Mouse (Mus musculus) c-Kit-positive CD71-positive TER-119-negative erythroid progenitor cells, embryonic 14.5 days (primary cell): ENCODE data around the gene Dusp15.

Source experiments
- DNase-seq: peaks from one replicate; pipeline ENCODE4 v3.0.0-alpha.2; 2013; ENCODE audit warnings: low read depth

Gene Dusp15

DNA sequence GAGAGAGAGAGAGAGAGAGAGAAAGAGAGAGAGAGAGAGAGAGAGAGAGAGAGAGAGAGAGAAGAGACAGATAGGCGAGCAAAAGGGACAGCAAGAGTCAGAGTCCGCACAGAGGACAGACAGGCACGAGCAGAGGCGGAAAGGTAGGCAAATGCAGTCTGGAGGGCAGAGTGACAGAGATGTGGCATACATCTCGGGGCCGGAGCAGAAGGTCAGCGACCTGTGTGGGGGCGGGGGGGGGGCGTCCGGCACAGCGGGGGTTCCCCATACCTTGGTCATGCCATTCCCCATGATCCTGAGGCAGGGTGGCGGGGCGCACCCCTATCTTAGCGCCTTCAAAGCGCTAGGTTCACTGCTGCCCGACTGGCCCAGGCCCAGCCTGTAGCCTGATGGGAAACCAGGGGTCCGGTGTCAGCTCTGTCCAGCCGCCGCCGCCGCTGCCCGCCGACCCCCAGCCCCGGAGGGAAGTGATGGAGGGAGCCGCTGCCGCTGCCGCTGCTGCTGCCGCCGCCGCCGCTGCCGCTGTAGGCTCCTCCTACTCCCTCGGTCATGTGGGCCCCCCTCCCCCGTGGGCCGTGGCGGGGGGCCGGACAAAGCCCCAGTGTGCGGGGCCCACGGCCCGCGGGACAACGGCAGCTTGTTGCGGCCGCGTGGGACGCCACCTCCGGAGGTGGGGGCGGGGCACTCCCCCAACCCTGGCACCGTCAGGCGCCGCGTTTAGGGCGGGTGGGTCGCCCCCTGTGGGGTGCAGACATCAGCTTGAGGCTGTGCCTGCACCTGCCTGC lies at the start of gene Dusp15:
TSS of gene Dusp15 (minus strand) at position 634 of the 785 bp plus-strand sequence.
- no peak for DNase-seq

- DNase-seq = no peak
Observed at GRCm38 (mm10) chr2:152997046-152997445, 45.5 kb upstream of the Dusp15 start.

DNA sequence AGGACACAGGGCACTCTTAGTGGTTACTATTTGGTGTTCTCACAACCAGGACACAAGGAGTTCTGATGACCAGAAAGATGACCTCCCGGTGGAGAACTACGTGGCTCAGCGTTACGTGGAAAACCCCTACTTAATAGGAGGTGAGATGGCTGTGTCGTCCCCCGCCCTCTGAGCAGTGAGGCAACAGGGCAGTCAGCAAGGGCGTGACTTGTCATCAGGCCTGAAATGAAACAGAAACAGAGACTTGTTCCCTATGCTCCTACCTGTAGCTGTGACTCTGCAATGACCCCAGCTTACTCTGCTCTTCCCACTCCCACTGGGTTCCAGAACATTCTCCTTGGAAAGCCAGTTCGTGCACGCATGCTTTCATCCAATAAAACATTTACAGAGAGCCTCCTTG lies 40.0 kb upstream of the Dusp15 start:
- DNase-seq = no peak

DNA sequence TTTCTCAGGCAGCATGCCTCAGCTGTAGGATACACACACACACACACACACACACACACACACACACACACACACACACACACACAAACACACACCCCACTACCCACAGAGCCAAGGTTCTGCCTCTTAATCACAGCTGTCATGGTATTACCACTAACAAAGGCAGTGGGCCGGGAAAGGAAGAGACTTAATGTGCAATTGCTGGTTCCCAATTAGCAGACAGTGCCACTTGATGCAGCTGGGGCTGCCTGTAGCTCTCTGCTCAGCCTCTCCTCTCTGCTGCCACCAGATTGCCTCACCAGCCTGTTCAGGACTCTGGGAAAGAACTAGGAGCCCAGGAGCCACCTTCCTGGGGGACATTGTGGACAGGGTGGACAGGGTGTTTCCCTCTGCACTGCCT lies 34.1 kb upstream of the Dusp15 start:
- DNase-seq = no peak

DNA sequence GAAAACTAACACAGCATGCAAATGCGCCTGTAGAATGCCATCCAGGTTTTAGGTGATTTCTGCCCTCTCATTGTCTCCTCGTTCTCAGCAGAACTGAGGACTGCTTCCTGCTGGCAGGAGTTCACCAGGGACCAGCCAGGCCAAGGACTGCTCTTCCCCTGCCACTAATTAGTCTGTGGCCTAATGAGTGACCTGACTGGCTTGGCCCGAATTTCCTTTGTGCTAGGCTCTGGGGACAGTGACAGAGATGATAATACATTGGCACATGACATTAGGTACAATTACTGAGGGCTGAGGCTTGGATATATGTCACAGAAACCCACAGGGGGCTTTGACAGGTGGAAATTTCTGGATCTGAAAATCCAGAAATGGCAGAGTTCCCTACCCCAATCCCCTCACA lies 25.5 kb upstream of the Dusp15 start:
- no peak for DNase-seq

GRCm38 (mm10) chr2:152965555-152965954 lies 14.1 kb upstream of the Dusp15 start:
- DNase-seq = no peak

- DNase-seq = peak; percentile 32
Observed at GRCm38 (mm10) chr2:152962091-152962793, 10.7 kb upstream of the Dusp15 start, which contains the start of gene Ttll9. TSS of gene Ttll9 (plus strand) at chr2:152962485.

- DNase-seq = no peak
Observed at GRCm38 (mm10) chr2:152958116-152958515, 6.6 kb upstream of the Dusp15 start.

DNA sequence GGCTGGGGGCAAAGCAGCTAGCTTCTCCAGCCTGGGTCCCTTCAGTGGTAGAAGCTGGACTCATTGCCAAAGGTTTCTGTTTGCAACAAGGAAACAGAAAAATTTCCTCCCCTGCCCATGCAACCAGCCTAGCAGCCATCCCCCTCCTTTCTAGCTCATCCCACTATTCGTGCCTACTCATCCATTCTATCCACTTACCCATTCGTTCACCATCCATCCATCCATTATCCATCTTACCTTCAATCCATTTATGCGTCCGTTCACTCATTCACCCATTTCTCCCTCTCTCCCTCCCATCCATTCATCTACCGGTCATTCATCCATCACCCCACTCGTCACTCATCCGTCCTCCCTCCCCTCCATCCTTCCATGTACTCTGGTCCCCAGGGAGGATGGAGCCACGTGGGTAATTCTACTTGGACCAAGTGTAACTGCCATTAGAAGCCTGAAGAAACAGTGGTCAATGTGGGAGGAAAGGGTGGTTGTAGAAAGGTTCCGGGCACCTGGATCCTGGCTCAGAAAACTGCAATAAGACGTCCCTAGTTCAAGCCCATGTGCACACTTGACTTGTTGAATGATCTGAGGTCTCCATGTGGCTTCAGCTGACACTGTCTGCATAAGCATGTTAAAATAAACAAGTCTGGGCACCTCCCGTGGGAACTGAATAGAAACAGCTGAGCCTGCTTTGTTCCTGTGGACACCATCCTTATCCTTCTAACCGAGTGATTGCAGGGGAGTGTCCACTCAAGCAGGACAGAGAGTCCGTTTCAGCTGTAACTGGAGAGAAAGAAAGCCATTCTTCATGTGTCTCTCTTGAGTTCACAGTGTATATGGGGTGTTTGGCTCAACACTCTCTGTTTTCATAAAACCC lies 587 bp upstream of the Dusp15 start:
- DNase-seq = no peak

DNA sequence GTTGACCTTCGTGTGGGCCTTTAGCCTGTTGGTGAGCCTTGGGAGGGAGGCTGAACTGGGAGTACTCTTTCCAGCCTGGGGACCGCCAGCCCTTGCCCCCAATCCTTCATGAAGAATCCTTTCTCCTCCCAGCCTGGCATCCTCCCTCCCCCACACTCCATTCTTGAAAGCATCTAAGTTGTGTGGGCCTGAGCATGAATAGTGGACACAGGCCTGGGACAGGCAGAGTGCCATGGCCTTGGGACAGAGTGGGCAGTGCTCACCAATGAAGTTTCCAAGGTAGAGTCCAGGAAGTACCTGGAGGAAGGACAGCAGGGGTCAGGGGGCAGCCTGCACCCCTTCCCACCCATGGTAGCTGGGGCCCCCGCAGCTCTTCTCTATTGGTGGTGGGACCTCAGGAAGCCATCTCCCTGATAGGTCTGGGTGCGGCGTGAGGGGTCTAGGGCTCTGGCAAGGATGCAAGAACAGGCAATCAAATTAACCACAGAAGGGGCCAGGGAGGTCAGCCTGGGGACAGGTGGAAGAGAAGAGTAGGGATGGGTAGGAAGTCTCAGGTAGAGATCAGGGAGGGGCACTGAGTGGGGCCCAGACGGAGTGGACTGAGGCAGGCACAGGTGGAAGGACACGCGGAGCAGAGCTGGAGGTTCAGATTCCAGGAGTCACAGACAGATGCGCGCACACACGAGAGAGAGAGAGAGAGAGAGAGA lies 987 bp downstream of the Dusp15 start:
- DNase-seq = no peak

DNA sequence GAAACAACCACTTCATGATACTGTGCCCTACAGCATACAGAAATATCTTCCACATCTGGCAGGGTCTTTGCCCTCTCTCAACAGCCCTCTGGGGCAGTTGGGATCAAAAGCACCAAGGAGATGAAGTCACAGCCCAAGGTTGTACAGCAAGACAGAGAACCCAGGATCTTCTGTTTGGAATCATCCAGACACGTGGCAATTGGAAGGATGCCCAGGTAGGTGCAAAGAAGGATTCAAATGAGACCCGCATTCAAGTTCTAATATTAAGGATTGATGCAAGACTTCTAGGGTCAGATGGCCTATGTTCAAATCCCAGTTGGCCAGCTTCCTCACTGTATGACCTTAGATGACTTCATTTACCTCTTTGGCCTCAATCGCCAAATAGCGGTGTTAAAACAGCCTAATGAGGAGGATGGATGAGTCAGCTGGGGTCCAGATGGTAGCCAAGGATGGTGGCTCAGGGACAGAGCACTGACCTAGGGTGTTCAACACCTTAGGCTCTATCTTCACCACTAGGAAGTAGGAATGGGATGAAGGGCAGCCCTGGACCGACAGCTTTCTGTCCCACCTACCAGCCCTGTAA lies 3.0 kb downstream of the Dusp15 start:
- no peak for DNase-seq

DNA sequence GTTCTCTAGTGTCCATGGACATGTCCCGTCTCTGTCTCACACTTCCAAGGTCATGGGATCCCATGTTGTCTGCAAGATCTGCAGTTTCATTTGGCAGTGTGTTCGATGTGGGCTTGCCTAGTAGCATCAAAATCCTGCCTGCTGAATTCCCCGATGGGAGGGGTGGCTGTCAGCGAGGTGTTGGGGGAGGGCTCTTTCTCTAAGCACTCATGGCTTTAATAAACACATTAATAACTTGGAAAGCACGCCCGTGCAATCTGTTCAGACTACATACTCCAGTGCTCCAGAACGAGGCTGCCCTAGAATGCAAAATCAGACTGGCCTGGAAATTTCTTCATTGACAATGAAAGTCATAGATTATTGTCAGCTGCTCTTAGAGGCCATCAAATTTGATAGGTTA lies 4.4 kb downstream of the Dusp15 start:
- no peak for DNase-seq

DNA sequence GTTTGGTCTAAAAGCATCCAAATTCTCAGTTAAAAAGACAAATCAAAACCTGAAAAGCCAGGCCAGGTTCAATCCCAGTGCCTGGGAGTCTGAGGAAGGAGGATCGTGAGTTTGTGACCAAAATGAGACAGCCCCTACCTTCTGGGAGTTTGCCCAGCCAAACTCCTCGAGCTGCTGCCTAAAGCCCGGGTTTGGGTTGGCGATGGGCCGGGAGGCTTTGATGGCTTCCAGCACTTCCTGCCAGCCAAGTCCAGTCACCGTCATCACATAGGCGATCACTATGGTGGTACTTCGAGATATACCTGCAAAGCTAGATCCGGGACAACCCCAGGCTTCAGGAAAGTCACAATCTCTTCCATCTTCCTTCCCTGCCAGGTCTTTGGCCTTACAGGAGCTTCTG lies 7.5 kb downstream of the Dusp15 start:
- no peak for DNase-seq

DNA sequence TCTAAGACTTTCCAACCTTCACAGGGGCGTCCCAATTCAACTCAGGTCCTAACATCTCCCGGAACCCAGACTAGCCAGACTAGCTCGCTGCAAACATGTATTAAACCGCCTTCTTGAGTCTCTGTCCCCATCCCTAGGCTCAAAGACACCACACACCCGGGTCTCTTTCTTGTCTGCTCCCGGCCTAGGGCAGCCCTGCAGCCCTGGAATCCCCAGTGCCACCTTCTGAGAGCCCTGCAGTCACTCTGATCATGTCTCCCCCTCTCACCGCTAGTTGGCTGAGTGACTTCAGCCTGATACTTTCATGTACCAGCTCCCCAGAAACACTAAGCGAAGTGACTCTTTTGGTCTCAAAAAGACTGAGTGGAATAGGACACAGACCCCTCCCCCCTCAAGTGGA lies 7.9 kb downstream of the Dusp15 start:
- no peak for DNase-seq

DNA sequence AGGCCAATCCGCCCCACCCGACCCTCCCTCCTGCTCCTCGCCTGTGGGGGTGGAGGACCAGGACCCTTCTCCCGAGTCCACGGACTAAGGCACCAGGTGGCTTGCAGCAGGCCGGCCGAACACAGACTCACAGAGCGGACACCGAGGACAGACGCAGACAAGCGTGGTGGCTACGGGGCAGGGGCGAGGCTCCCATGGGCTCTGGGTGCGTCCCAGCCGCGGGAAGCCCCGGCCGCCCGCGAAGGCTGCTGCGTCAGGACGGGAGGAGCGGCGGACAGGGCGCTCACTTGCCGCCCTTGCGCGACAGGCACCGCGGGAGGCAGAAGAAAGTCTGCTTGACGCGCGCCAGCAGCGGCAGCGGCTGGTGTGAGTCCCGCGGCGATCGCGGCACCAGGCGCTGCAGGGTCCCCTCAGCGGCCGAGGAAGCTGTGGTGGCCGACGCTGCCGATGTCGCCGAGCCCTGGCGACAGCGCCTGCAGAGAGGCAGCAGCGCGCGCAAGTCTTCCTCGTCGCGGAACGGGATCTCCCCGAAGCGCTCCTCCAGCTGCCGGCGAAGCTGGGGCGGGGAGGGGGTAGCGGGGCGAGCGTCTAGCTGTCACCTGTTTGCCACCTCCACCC lies 8.5 kb downstream of the Dusp15 start:
- no peak for DNase-seq

DNA sequence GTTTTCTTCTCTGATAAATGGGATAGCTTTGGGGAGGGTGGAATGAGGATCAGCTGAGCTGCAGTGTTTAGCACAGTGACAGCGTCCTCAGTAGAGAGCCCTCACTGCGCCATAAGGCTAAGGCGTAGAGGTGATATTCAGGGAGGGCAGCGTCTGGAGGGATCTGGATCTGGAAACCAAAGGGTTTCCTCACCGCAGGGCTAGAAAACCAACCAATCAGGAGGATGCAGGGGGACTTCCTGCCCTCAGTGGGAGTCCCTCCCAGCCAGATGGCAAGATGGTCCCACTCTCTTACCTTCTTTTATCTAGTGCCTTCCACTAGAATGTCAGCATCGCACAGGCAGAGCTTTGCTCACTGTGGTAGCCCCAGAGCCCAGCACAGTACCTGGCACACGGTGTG lies 9.7 kb downstream of the Dusp15 start:
- no peak for DNase-seq

DNA sequence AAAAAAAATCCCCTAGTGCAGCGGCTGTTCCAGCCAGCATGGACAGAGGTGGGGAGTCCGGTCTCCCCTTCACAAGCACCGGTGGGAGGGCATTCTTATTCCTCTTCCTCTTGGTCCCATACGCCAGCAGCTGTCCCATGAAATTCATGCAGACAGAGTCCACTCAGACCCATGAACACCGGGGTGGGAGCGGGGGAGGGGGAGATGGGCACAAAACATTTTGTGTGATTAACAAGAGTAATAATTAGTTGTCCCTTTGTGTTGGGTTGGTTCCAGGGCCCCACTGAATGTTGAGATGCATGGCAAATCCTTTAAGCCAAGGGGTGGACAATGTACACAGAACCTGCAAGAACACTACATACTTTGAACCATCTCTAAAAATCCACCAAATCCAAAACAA lies 10.4 kb downstream of the Dusp15 start:
- no peak for DNase-seq

GRCm38 (mm10) chr2:152939846-152940245 lies 11.7 kb downstream of the Dusp15 start:
- peak; percentile 41 for DNase-seq

DNA sequence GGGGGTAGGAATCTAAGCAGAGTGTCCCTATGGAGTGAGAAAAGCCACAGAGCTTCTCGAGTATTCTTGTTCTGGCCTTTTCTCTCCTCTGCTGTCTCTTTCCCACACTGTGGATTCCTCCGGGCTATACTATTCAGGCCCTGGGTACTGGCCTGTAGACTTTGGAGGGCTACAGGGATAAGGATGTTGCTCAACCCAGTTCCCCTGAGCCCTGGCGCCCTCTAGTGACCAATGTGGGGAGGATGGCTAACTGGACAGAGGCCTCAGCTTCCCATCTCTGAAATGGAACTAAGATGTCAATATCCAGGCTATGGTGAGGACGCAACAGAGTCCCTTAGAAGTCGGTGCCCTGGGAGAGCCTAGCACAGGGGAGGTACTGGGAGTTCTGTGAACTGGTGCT lies 17.9 kb downstream of the Dusp15 start:
- peak; percentile 42 for DNase-seq

- no peak for DNase-seq
Observed at GRCm38 (mm10) chr2:152933048-152933447, 18.4 kb downstream of the Dusp15 start, which contains the start of gene Foxs1. TSS of gene Foxs1 (minus strand) at chr2:152933208.
